15 mouse cellular contexts compared by ENCODE assay signal in genomic region chr1:191668030-191668429, GRCm38 (mm10). TPM values are rescaled to one million over a fixed set of nuclear protein-coding genes. Genes with fewer than 3 reads are reported as not detected.
DNase-seq lines count a peak whose midpoint lies in the region; ATAC-seq and TF ChIP-seq lines count a peak whose summit lies in the region.
"Had no signal": no experiment of that assay in that cellular context is flagged by ENCODE, and none has a peak within 500 bp of the region (broad histone marks: within the 10 kb centered on the region; RNA-seq: fewer than 3 reads in every experiment).

No protein-coding gene starts in this region.

- H3K4me3 ChIP-seq in hindbrain, embryonic 14.5 days (replicated peaks; ENCODE audit: low read length): no peak overlapping the region
- H3K4me3 ChIP-seq in hindbrain, embryonic 16.5 days (ENCODE audit: low read length): no peak overlapping the region
- H3K4me3 ChIP-seq in liver, postnatal 0 days (ENCODE audit: low read depth, low read length): no peak overlapping the region
- no peak overlapping the region for H3K4me3 ChIP-seq in embryonic facial prominence, embryonic 15.5 days (replicated peaks)
- no peak overlapping the region for H3K4me3 ChIP-seq in stomach, embryonic 15.5 days (replicated peaks)
- H3K4me3 ChIP-seq: lung, embryonic 15.5 days; megakaryocyte, embryonic 14.5 days had no signal

- H3K4me2 ChIP-seq in hindbrain, embryonic 14.5 days (replicated peaks): no peak overlapping the region
- H3K4me2 ChIP-seq in hindbrain, embryonic 16.5 days (ENCODE audit: low read length): no peak overlapping the region
- no peak overlapping the region for H3K4me2 ChIP-seq in liver, postnatal 0 days (ENCODE audit: low read depth, low read length)
- H3K4me2 ChIP-seq in embryonic facial prominence, embryonic 15.5 days (replicated peaks): no peak overlapping the region
- 0 out of 2 replicates have a peak overlapping the region, but pooled peaks have one; percentile 19 for H3K4me2 ChIP-seq in stomach, embryonic 15.5 days
- H3K4me2 ChIP-seq: lung, embryonic 15.5 days had no signal

- H3K27ac ChIP-seq in hindbrain, embryonic 14.5 days: no peak overlapping the region
- H3K27ac ChIP-seq in hindbrain, embryonic 16.5 days (ENCODE audit: low read depth, low read length): no peak overlapping the region
- no peak overlapping the region for H3K27ac ChIP-seq in liver, postnatal 0 days (ENCODE audit: low read depth)
- H3K27ac ChIP-seq in embryonic facial prominence, embryonic 15.5 days (replicated peaks): no peak overlapping the region
- 0 out of 2 replicates have a peak overlapping the region, but pooled peaks have one; percentile 13 for H3K27ac ChIP-seq in stomach, embryonic 15.5 days
- H3K27ac ChIP-seq: lung, embryonic 15.5 days had no signal

- no peaks in the 10 kb centered on the region for H3K27me3 ChIP-seq in hindbrain, embryonic 14.5 days (ENCODE audit: control insufficient read depth, insufficient read depth, low read length)
- H3K27me3 ChIP-seq in hindbrain, embryonic 16.5 days (replicated peaks; ENCODE audit: control insufficient read depth, insufficient read depth, low read length): no peaks in the 10 kb centered on the region
- no peaks in the 10 kb centered on the region for H3K27me3 ChIP-seq in liver, postnatal 0 days (ENCODE audit: insufficient read depth, low read length)
- no peaks in the 10 kb centered on the region for H3K27me3 ChIP-seq in embryonic facial prominence, embryonic 15.5 days
- H3K27me3 ChIP-seq in stomach, embryonic 15.5 days (replicated peaks): no peaks in the 10 kb centered on the region
- H3K27me3 ChIP-seq: lung, embryonic 15.5 days had no signal

- 68% methylated on average over 9 of the region's 9 CpGs for WGBS in hindbrain, embryonic 14.5 days
- 70% methylated on average over 9 of the region's 9 CpGs for WGBS in hindbrain, embryonic 16.5 days
- WGBS in liver, postnatal 0 days (ENCODE audit: insufficient replicate concordance): 55% methylated on average over 9 of the region's 9 CpGs
- 71% methylated on average over 9 of the region's 9 CpGs for WGBS in embryonic facial prominence, embryonic 15.5 days
- 42% methylated on average over 9 of the region's 9 CpGs for WGBS in stomach, embryonic 15.5 days

- TF ChIP-seq CTCF in liver, postnatal 0 days (IDR thresholded peaks at IDR 0.05; ENCODE audit: low read depth): no peak

- peak; percentile 30 for DNase-seq in hindbrain, embryonic 14.5 days (ENCODE audit: low spot score)
- DNase-seq in liver: peak; percentile 15
- no peak for DNase-seq in liver, postnatal 0 days
- DNase-seq in adrenal gland, postnatal 36 days: no peak
- no peak for DNase-seq in right cerebral cortex, adult 2 months (ENCODE audit: low spot score in 2 of 2)
- DNase-seq: gastrocnemius, postnatal 10 days; kidney, adult 2 months; layer of hippocampus, postnatal 36 days; left cerebral cortex, postnatal 4 days had no signal

- no peaks in the 10 kb centered on the region for H3K9me3 ChIP-seq in hindbrain, embryonic 14.5 days (ENCODE audit: control insufficient read depth, low read length)
- H3K9me3 ChIP-seq in hindbrain, embryonic 16.5 days (ENCODE audit: control insufficient read depth, low read length): no peaks in the 10 kb centered on the region
- H3K9me3 ChIP-seq in liver, postnatal 0 days (ENCODE audit: low read length): no peaks in the 10 kb centered on the region
- no peaks in the 10 kb centered on the region for H3K9me3 ChIP-seq in embryonic facial prominence, embryonic 15.5 days (replicated peaks)
- no peaks in the 10 kb centered on the region for H3K9me3 ChIP-seq in stomach, embryonic 15.5 days
- H3K9me3 ChIP-seq: lung, embryonic 15.5 days had no signal

- no peaks in the 10 kb centered on the region for H3K36me3 ChIP-seq in hindbrain, embryonic 14.5 days (replicated peaks; ENCODE audit: control insufficient read depth, insufficient read depth)
- no peaks in the 10 kb centered on the region for H3K36me3 ChIP-seq in hindbrain, embryonic 16.5 days (ENCODE audit: control insufficient read depth, insufficient read depth, low read length)
- no peaks in the 10 kb centered on the region for H3K36me3 ChIP-seq in liver, postnatal 0 days (replicated peaks; ENCODE audit: insufficient read depth, low read length)
- no peaks in the 10 kb centered on the region for H3K36me3 ChIP-seq in embryonic facial prominence, embryonic 15.5 days
- no peaks in the 10 kb centered on the region for H3K36me3 ChIP-seq in stomach, embryonic 15.5 days
- H3K36me3 ChIP-seq: lung, embryonic 15.5 days had no signal

- no peak for TF ChIP-seq EP300 in liver, postnatal 0 days (IDR thresholded peaks at IDR 0.05; ENCODE audit: low read depth)

- H3K4me1 ChIP-seq in hindbrain, embryonic 14.5 days (replicated peaks; ENCODE audit: control insufficient read depth, insufficient read depth, low read length): no peaks in the 10 kb centered on the region
- no peaks in the 10 kb centered on the region for H3K4me1 ChIP-seq in hindbrain, embryonic 16.5 days (ENCODE audit: control insufficient read depth, insufficient read depth, low read depth, low read length)
- H3K4me1 ChIP-seq in liver, postnatal 0 days (ENCODE audit: insufficient read depth): peaks cover 3% of the 10 kb centered on the region; the same call in 1 of the 2 replicates
- no peaks in the 10 kb centered on the region for H3K4me1 ChIP-seq in embryonic facial prominence, embryonic 15.5 days
- H3K4me1 ChIP-seq in stomach, embryonic 15.5 days: 0 out of 2 replicates have a peak, but pooled peaks cover 6% of the 10 kb centered on the region
- H3K4me1 ChIP-seq: lung, embryonic 15.5 days; megakaryocyte, embryonic 14.5 days had no signal

- no peak overlapping the region for H3K9ac ChIP-seq in hindbrain, embryonic 14.5 days
- no peak overlapping the region for H3K9ac ChIP-seq in hindbrain, embryonic 16.5 days (ENCODE audit: low read depth, low read length)
- no peak overlapping the region for H3K9ac ChIP-seq in liver, postnatal 0 days (replicated peaks)
- no peak overlapping the region for H3K9ac ChIP-seq in embryonic facial prominence, embryonic 15.5 days
- H3K9ac ChIP-seq in stomach, embryonic 15.5 days: no peak overlapping the region
- H3K9ac ChIP-seq: lung, embryonic 15.5 days had no signal

- ATAC-seq in hindbrain, embryonic 14.5 days (ENCODE audit: low FRiP score): no peak
- no peak for ATAC-seq in hindbrain, embryonic 16.5 days
- no peak for ATAC-seq in liver, postnatal 0 days
- ATAC-seq in embryonic facial prominence, embryonic 15.5 days (ENCODE audit: insufficient number of reproducible peaks, low FRiP score, low TSS enrichment, low read depth): peak; percentile 63; the same call in 1 of the 2 replicates
- ATAC-seq in stomach, embryonic 15.5 days (ENCODE audit: insufficient read depth, low FRiP score, low read depth): peak; percentile 81
- ATAC-seq: forebrain, embryonic 16.5 days had no signal

RNA-seq across cellular contexts. Expression of gene Lpgat1, which starts 49.6 kb away (rescaled TPM):
- polyA plus RNA-seq in hindbrain, embryonic 14.5 days (2014; fragmentation: Nextera tagmentation; extraction: Ambion mirVana): 46.2 and 47.4 TPM in 2 replicates
- polyA plus RNA-seq in hindbrain, embryonic 16.5 days (2015; fragmentation: Nextera tagmentation; extraction: Ambion mirVana): 26.3 and 28.8 TPM in 2 replicates
- polyA plus RNA-seq in liver, postnatal 0 days (2015; fragmentation: Nextera tagmentation; extraction: Ambion mirVana): 95.0 and 102 TPM in 2 replicates
- polyA plus RNA-seq in embryonic facial prominence, embryonic 15.5 days (2015; fragmentation: Nextera tagmentation; extraction: Ambion mirVana): 23.6 and 25.4 TPM in 2 replicates
- polyA plus RNA-seq in stomach, embryonic 15.5 days (2015; fragmentation: Nextera tagmentation; extraction: Ambion mirVana): 32.6 and 40.4 TPM in 2 replicates
- 10 to 100 TPM; 53.2 to 91.7 TPM for total RNA-seq in adrenal gland, postnatal 36 days (2021)

Comparison
In these comparisons a context has a peak if more than half of its experiments do, and no peak if none do; other contexts are left out.
1. DNase-seq: peak in hindbrain, embryonic 14.5 days (single experiment) and liver (single experiment); none in liver, postnatal 0 days (single experiment), adrenal gland, postnatal 36 days (0 of 2) and right cerebral cortex, adult 2 months (0 of 2).
2. ATAC-seq: peak in embryonic facial prominence, embryonic 15.5 days (single experiment) and stomach, embryonic 15.5 days (single experiment); none in hindbrain, embryonic 14.5 days (single experiment), hindbrain, embryonic 16.5 days (single experiment) and liver, postnatal 0 days (single experiment).